Mouse (Mus musculus): Measurements from ENCODE around the gene Hist1h1e.

The Hist1h1e gene

DNA sequence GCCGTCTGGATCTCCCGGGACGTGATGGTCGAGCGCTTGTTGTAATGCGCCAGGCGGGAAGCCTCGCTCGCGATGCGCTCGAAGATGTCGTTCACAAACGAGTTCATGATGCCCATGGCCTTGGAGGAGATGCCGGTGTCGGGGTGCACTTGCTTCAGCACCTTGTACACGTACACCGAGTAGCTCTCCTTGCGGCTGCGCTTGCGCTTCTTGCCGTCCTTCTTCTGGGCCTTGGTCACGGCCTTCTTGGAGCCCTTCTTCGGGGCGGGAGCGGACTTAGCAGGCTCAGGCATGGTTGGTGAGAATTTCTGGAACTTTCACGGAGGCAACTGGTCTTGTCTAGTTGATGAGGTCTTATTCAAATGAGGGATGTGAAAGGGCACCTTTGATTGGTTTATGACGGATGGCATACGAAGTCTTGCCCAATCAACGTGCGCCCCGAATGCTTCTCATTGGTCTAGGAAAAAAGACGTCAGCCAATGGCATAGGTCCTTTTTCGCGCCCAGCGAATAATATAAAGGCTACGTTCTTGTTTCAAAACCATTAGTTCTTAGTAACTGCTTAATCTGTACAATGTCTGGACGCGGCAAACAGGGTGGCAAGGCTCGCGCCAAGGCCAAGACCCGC, 48.3 kb downstream of the Hist1h1e start, which contains the start of the genes Hist1h2bf and Hist1h2ad:
Gene Hist1h2bf (minus strand): TSS at position 299 of the 627 bp plus-strand sequence.
Gene Hist1h2ad (plus strand): TSS at position 484 of the 627 bp plus-strand sequence.
- DNase-seq (ENCODE audit: extremely low read depth, insufficient read length, low spot score): peak; percentile 95

DNA sequence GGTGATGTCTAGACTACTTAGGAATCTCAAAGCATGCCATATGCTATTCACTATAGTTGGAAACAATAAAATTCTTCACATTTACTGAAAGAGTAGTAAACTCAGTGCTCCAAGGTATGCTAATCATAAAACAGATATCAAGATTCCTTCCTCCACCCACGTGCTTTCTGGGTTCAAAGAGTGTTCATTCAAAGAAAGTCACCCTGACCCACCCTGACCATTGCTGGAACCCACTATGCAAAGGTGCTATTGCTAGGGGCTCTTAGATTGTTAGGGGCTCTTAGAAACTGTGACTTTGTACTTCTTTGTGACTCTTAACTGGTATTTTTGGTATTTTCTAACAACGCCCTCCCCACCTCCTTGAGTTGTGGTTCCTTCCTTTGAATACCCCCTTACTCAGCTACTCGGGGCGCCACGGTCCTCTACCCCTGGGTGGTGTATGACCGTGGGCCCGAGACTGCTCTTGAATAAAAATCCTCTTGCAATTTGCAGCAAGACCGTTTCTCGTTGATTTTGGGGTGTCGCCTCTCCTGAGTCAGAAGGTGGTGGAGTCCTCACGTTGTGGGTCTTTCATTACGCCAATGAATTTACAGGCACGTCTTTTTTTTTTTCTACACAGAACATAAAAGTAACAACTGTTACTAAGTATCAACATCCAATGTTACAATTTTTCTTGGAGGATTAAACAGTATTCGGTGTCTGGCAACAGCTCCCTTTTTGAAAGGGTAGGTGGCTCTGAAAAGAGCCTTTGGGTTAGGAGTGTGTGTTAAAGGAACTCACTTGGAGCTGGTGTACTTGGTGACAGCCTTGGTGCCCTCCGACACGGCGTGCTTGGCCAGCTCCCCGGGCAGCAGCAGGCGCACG, 49.1 kb downstream of the Hist1h1e start:
- peak; percentile 61 for DNase-seq (ENCODE audit: extremely low read depth, insufficient read length, low spot score)

DNA sequence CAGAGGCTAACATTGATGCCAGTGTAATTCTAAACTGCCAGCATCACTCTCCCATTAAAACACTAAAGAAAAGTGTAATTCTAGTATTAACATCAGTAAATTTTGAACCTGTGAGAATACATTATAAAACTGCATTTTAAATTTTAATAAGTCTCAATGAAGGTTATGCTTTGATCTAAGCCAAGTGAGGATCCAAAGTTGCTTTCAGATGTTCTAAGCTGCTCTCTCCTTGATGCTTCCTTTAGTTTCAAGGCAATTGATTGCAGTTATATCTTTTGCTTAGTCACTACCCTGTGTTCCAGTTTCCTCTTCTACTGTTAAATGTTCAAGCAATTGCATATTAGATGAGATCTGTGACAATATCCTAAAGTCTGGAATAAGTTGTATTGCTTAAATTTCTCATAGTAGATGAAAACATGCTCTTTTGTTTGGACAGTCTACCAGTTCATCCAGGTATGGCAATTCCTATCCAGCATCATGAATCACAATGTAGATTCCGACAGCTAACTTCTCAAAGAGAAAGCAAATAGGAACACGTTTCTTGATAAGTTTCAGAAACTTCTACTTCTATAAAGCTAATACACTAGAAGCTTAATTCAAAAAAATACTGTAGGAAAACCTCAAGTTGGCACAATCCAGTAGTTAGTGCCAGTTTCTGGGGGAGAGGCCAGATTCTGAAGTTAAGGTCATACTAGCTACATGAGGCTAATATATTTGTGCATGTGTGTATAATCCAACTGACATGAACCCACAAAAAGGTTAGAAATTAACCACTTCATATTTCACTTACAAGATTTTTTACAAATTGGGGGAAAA, 49.9 kb downstream of the Hist1h1e start:
- DNase-seq (ENCODE audit: extremely low read depth, insufficient read length, low spot score): peak; percentile 48

DNA sequence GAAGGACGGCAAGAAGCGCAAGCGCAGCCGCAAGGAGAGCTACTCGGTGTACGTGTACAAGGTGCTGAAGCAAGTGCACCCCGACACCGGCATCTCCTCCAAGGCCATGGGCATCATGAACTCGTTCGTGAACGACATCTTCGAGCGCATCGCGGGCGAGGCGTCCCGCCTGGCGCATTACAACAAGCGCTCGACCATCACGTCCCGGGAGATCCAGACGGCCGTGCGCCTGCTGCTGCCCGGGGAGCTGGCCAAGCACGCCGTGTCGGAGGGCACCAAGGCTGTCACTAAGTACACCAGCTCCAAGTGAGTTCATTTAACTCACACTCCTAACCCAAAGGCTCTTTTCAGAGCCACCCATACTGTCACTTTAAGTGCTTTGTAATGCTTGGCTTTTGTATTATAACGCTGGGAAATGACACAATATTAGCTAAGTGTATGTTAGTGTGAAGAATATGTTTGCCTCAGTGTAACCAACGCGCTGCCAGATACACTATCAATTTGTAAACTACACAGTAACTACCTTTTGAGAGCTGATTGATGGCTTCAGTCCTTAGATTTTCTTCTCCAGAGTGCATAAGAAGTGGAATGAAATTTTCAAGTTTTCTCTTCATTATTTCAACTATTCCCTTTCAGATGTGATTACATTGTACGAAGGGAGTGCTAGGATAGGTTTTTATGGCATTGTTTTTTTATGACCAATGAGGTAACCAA, 50.7 kb downstream of the Hist1h1e start:
- DNase-seq (ENCODE audit: extremely low read depth, insufficient read length, low spot score): peak; percentile 86

GRCm38 (mm10) chr13:23571022-23571503, 51.3 kb downstream of the Hist1h1e start, which contains the start of the genes Hist1h2ae and Hist1h2bg:
TSS of gene Hist1h2ae (minus strand) at chr13:23571220.
TSS of gene Hist1h2bg (plus strand) at chr13:23571396.
- DNase-seq (ENCODE audit: extremely low read depth, insufficient read length, low spot score): peak; percentile 95

Measured in 3134 (cell line).